ENCODE assay signal across 17 mouse cellular contexts in genomic region chr19:36490911-36491310, GRCm38 (mm10).
DNase-seq lines count a peak whose midpoint lies in the region; ATAC-seq lines count a peak whose summit lies in the region.
"Had no signal": no experiment of that assay in that cellular context is flagged by ENCODE, and none has a peak within 500 bp of the region (broad histone marks: within the 10 kb centered on the region; RNA-seq: fewer than 3 reads in every experiment).

No protein-coding gene starts in this region.

- 86% methylated on average over 6 of the region's 6 CpGs for WGBS in midbrain, embryonic 11.5 days
- 86% methylated on average over 6 of the region's 6 CpGs for WGBS in kidney, embryonic 14.5 days

- no peak overlapping the region for H3K4me3 ChIP-seq in midbrain, embryonic 11.5 days (ENCODE audit: low read depth, low read length)
- H3K4me3 ChIP-seq in kidney, embryonic 14.5 days (ENCODE audit: low read length): no peak overlapping the region
- H3K4me3 ChIP-seq: embryonic facial prominence, embryonic 12.5 days; heart, embryonic 15.5 days; hindbrain, embryonic 10.5 days; kidney, embryonic 15.5 days; midbrain, embryonic 12.5 days had no signal

- intact Hi-C loops in left cerebral cortex, postnatal 36 days (cut with DNase I): no loop called here

- peak; percentile 52 to 74 for DNase-seq in adrenal gland, adult (ENCODE audit: inconsistent age in 2 of 2, low spot score in 1 of 2)
- no peak for DNase-seq in adrenal gland, adult 8-10 months
- DNase-seq in layer of hippocampus, adult 18-20 months (ENCODE audit: low spot score in 2 of 2): peak; percentile 35 to 58
- DNase-seq in layer of hippocampus, postnatal 25 days (ENCODE audit: extremely low spot score in 1 of 2, low spot score in 1 of 2): no peak
- peak; percentile 32 for DNase-seq in Muller cell, postnatal 12 days (ENCODE audit: inconsistent ontology term)
- peak; percentile 54 to 55 for DNase-seq in left cerebral cortex, postnatal 36 days (ENCODE audit: low spot score in 2 of 2)
- DNase-seq in midbrain, embryonic 11.5 days (ENCODE audit: low spot score, missing footprints): no peak
- DNase-seq: cerebellum, adult 9-11 months; lung, postnatal 36 days; thymus, adult 18-20 months had no signal

- H3K9ac ChIP-seq in midbrain, embryonic 11.5 days (ENCODE audit: low read length): no peak overlapping the region
- no peak overlapping the region for H3K9ac ChIP-seq in kidney, embryonic 14.5 days (ENCODE audit: low read depth, low read length)
- H3K9ac ChIP-seq: embryonic facial prominence, embryonic 12.5 days; heart, embryonic 15.5 days; kidney, embryonic 15.5 days; midbrain, embryonic 12.5 days had no signal

- H3K36me3 ChIP-seq in midbrain, embryonic 11.5 days (ENCODE audit: control insufficient read depth, insufficient read depth, low read length): no peaks in the 10 kb centered on the region
- H3K36me3 ChIP-seq in kidney, embryonic 14.5 days (ENCODE audit: control insufficient read depth, insufficient read depth, low read length): no peaks in the 10 kb centered on the region
- H3K36me3 ChIP-seq: embryonic facial prominence, embryonic 12.5 days; heart, embryonic 15.5 days; hindbrain, embryonic 10.5 days; kidney, embryonic 15.5 days; midbrain, embryonic 12.5 days had no signal

- no peak for ATAC-seq in midbrain, embryonic 11.5 days (ENCODE audit: low FRiP score)
- ATAC-seq in kidney, embryonic 14.5 days (ENCODE audit: low FRiP score, low TSS enrichment): no peak
- ATAC-seq: inflammation-experienced regulatory T-cells, adult 6 months had no signal

- no peaks in the 10 kb centered on the region for H3K27me3 ChIP-seq in midbrain, embryonic 11.5 days (ENCODE audit: control insufficient read depth, insufficient read depth, low read length)
- no peaks in the 10 kb centered on the region for H3K27me3 ChIP-seq in kidney, embryonic 14.5 days (ENCODE audit: control insufficient read depth, insufficient read depth, low read length)
- H3K27me3 ChIP-seq: embryonic facial prominence, embryonic 12.5 days; heart, embryonic 15.5 days; kidney, embryonic 15.5 days; midbrain, embryonic 12.5 days had no signal

- H3K27ac ChIP-seq in midbrain, embryonic 11.5 days (ENCODE audit: low read depth, low read length): no peak overlapping the region
- H3K27ac ChIP-seq in kidney, embryonic 14.5 days (ENCODE audit: low read depth, low read length): no peak overlapping the region
- H3K27ac ChIP-seq: embryonic facial prominence, embryonic 12.5 days; heart, embryonic 15.5 days; hindbrain, embryonic 10.5 days; kidney, embryonic 15.5 days; midbrain, embryonic 12.5 days had no signal

- no peak overlapping the region for H3K4me2 ChIP-seq in midbrain, embryonic 11.5 days
- no peak overlapping the region for H3K4me2 ChIP-seq in kidney, embryonic 14.5 days (replicated peaks; ENCODE audit: low read depth, low read length)
- H3K4me2 ChIP-seq: embryonic facial prominence, embryonic 12.5 days; heart, embryonic 15.5 days; kidney, embryonic 15.5 days; midbrain, embryonic 12.5 days had no signal

- no peaks in the 10 kb centered on the region for H3K9me3 ChIP-seq in midbrain, embryonic 11.5 days (ENCODE audit: control insufficient read depth, low read length)
- H3K9me3 ChIP-seq in kidney, embryonic 14.5 days (ENCODE audit: control insufficient read depth, low read length): no peaks in the 10 kb centered on the region; the same call in 1 of the 2 replicates
- H3K9me3 ChIP-seq: heart, embryonic 15.5 days; midbrain, embryonic 12.5 days had no signal

- no peaks in the 10 kb centered on the region for H3K4me1 ChIP-seq in midbrain, embryonic 11.5 days (ENCODE audit: control insufficient read depth, insufficient read depth, low read length)
- no peaks in the 10 kb centered on the region for H3K4me1 ChIP-seq in kidney, embryonic 14.5 days (ENCODE audit: control insufficient read depth, insufficient read depth, low read length)
- H3K4me1 ChIP-seq: embryonic facial prominence, embryonic 12.5 days; heart, embryonic 15.5 days; hindbrain, embryonic 10.5 days; kidney, embryonic 15.5 days; midbrain, embryonic 12.5 days had no signal

Comparison
In these comparisons a context has a peak if more than half of its experiments do, and no peak if none do; other contexts are left out.
1. DNase-seq: peak in adrenal gland, adult (2 of 2), layer of hippocampus, adult 18-20 months (2 of 2), Muller cell, postnatal 12 days (single experiment) and left cerebral cortex, postnatal 36 days (2 of 2); none in adrenal gland, adult 8-10 months (single experiment), layer of hippocampus, postnatal 25 days (0 of 2) and midbrain, embryonic 11.5 days (single experiment).